Mouse (Mus musculus) stomach, embryonic 15.5 days (tissue): ENCODE results near the gene Paics. TPM values are rescaled to one million over a fixed set of nuclear protein-coding genes. Genes with fewer than 3 reads are reported as not detected.
"Not testable (repeated sequence)": the region's sequence is repeated elsewhere in the genome, so short reads cannot be mapped to it uniquely, and the experiment has no call there.

Source experiments
- ATAC-seq: fragments of 200-750 bp; cut with Nextera tagmentation; 2 replicates; pipeline ENCODE4 v1.8.0; 2017; ENCODE audit warnings: low read depth, moderate number of reproducible peaks, moderate TSS enrichment; ENCODE audit not compliant: insufficient read depth, low FRiP score
- H3K27ac ChIP-seq: fragments of 300-500 bp; sonication (generic); 2 replicates; pipeline ENCODE4 v1.5.1; 2015; ENCODE audit warnings: mild to moderate bottlenecking, inconsistent platforms
- H3K27me3 ChIP-seq: fragments of 300-500 bp; sonication (generic); replicated peaks from 2 replicates; pipeline ENCODE4 v1.6.1; 2015; ENCODE audit warnings: inconsistent platforms
- H3K36me3 ChIP-seq: fragments of 300-500 bp; sonication (generic); 2 replicates; pipeline ENCODE4 v1.6.1; 2015; ENCODE audit warnings: inconsistent platforms
- H3K4me1 ChIP-seq: fragments of 300-500 bp; sonication (generic); 2 replicates; pipeline ENCODE4 v1.6.1; 2015; ENCODE audit warnings: inconsistent platforms
- H3K4me2 ChIP-seq: fragments of 300-500 bp; sonication (generic); 2 replicates; pipeline ENCODE4 v1.6.1; 2015; ENCODE audit warnings: mild to moderate bottlenecking, inconsistent platforms
- H3K4me3 ChIP-seq: fragments of 300-500 bp; sonication (generic); replicated peaks from 2 replicates; pipeline ENCODE4 v1.5.1; 2015; ENCODE audit warnings: inconsistent platforms
- H3K9ac ChIP-seq: fragments of 300-500 bp; sonication (generic); 2 replicates; pipeline ENCODE4 v1.6.1; 2015; ENCODE audit warnings: inconsistent platforms
- H3K9me3 ChIP-seq: fragments of 300-500 bp; sonication (generic); 2 replicates; pipeline ENCODE4 v1.6.1; 2016; ENCODE audit warnings: inconsistent platforms
- WGBS: fragments of 180-500 bp; shearing (Covaris S2); methylation state at CpG from one replicate; pipeline ENCODE4 v1.1.7; 2015; 5-methylcytosine and 5-hydroxymethylcytosine counted together
- polyA plus RNA-seq: library from polyadenylated mRNA; unstranded; fragments of >200 nt; fragmentation: Nextera tagmentation; extraction: Ambion mirVana; gene quantifications from 2 replicates; pipeline ENCODE4 v1.2.1, GENCODE M21; 2015

Gene Paics
- 220 and 231 TPM in 2 replicates for polyA plus RNA-seq

- Histone ChIP-seq H3K27me3 (no peaks in the 10 kb centered on the region), H3K36me3 (peaks cover 9% of the 10 kb centered on the region; the same call in 1 of the 2 replicates), H3K27ac (peak within 1 kb of the TSS; percentile 88), H3K9me3 (no peaks in the 10 kb centered on the region), H3K4me2 (peak within 1 kb of the TSS; percentile 72), H3K4me3 (peak within 1 kb of the TSS; percentile 69), H3K4me1 (peaks cover 8% of the 10 kb centered on the region), H3K9ac (peak within 1 kb of the TSS; percentile 67)
- peak; percentile 95 for ATAC-seq
- whole genome bisulfite sequencing, result under 1% methylated on average over 80 of the region's 81 CpGs
Observed at GRCm38 (mm10) chr5:76951106-76952027, at the start of gene Paics, which contains the start of gene Ppat. Gene Paics, plus strand, starts transcription at chr5:76951307. Gene Ppat, minus strand, starts transcription at chr5:76951578.

- no peak overlapping the region for H3K4me3 ChIP-seq
- no peak overlapping the region for H3K4me2 ChIP-seq
- no peak for ATAC-seq
- 65% methylated on average over 4 of the region's 4 CpGs for WGBS
- H3K36me3 ChIP-seq, result no peaks in the 10 kb centered on the region
- H3K9me3 ChIP-seq, result no peaks in the 10 kb centered on the region
- H3K27ac ChIP-seq, result no peak overlapping the region
- H3K4me1 ChIP-seq, result no peaks in the 10 kb centered on the region
- no peaks in the 10 kb centered on the region for H3K27me3 ChIP-seq
- no peak overlapping the region for H3K9ac ChIP-seq
Observed at GRCm38 (mm10) chr5:76902131-76902530, 49.0 kb upstream of the Paics start.

GRCm38 (mm10) chr5:76904713-76905404, 46.2 kb upstream of the Paics start:
- 1% methylated on average over 19 of the region's 19 CpGs for WGBS
- Histone ChIP-seq H3K4me2 (peak overlapping the region; percentile 86), H3K9ac (peak overlapping the region; percentile 77), H3K4me1 (no peaks in the 10 kb centered on the region), H3K4me3 (peak overlapping the region; percentile 77), H3K27me3 (no peaks in the 10 kb centered on the region), H3K27ac (peak overlapping the region; percentile 93), H3K9me3 (no peaks in the 10 kb centered on the region), H3K36me3 (no peaks in the 10 kb centered on the region)
- ATAC-seq, result no peak; the same call in 1 of the 2 replicates

- Histone ChIP-seq H3K27ac (peak within 1 kb of the TSS; percentile 93), H3K9ac (peak within 1 kb of the TSS; percentile 77), H3K4me2 (peak within 1 kb of the TSS; percentile 86), H3K27me3 (no peaks in the 10 kb centered on the region), H3K4me1 (no peaks in the 10 kb centered on the region), H3K4me3 (peak within 1 kb of the TSS; percentile 77), H3K36me3 (no peaks in the 10 kb centered on the region), H3K9me3 (no peaks in the 10 kb centered on the region)
- WGBS, result under 1% methylated on average over 47 of the region's 47 CpGs
- peak; percentile 96 for ATAC-seq
Observed at GRCm38 (mm10) chr5:76905405-76906154, 45.5 kb upstream of the Paics start, which contains the start of gene Aasdh. Gene Aasdh, minus strand, starts transcription at chr5:76905514.

GRCm38 (mm10) chr5:76906155-76906499, 45.0 kb upstream of the Paics start:
- no peak overlapping the region for H3K9ac ChIP-seq
- H3K9me3 ChIP-seq, result no peaks in the 10 kb centered on the region
- peak overlapping the region; percentile 86 for H3K4me2 ChIP-seq
- H3K36me3 ChIP-seq, result no peaks in the 10 kb centered on the region
- WGBS, result 29% methylated on average over 3 of the region's 3 CpGs
- peak overlapping the region; percentile 77 for H3K4me3 ChIP-seq
- no peak for ATAC-seq
- H3K4me1 ChIP-seq, result no peaks in the 10 kb centered on the region
- peak overlapping the region; percentile 93 for H3K27ac ChIP-seq
- no peaks in the 10 kb centered on the region for H3K27me3 ChIP-seq

- no peak overlapping the region for H3K27ac ChIP-seq
- no peak overlapping the region for H3K4me3 ChIP-seq
- no peak for ATAC-seq
- whole genome bisulfite sequencing, result 71% methylated on average over 3 of the region's 3 CpGs
- 0 out of 2 replicates have a peak, but pooled peaks cover 6% of the 10 kb centered on the region for H3K36me3 ChIP-seq
- no peaks in the 10 kb centered on the region for H3K9me3 ChIP-seq
- H3K4me1 ChIP-seq, result no peaks in the 10 kb centered on the region
- no peak overlapping the region for H3K4me2 ChIP-seq
- no peaks in the 10 kb centered on the region for H3K27me3 ChIP-seq
- H3K9ac ChIP-seq, result no peak overlapping the region
Observed at GRCm38 (mm10) chr5:76910807-76911206, 40.3 kb upstream of the Paics start.

- 89% methylated on average over 5 of the region's 5 CpGs for WGBS
- H3K27ac ChIP-seq, result not testable (repeated sequence)
Observed at GRCm38 (mm10) chr5:76912522-76912921, 38.6 kb upstream of the Paics start.

GRCm38 (mm10) chr5:76922833-76923232, 28.3 kb upstream of the Paics start:
- no peak overlapping the region for H3K4me3 ChIP-seq
- no peak overlapping the region for H3K9ac ChIP-seq
- no peaks in the 10 kb centered on the region for H3K9me3 ChIP-seq
- H3K36me3 ChIP-seq, result peaks cover 46% of the 10 kb centered on the region
- WGBS, result 85% methylated on average over 4 of the region's 4 CpGs
- no peak overlapping the region for H3K4me2 ChIP-seq
- no peak for ATAC-seq
- H3K27me3 ChIP-seq, result no peaks in the 10 kb centered on the region
- H3K4me1 ChIP-seq, result no peaks in the 10 kb centered on the region
- no peak overlapping the region for H3K27ac ChIP-seq

More at GRCm38 (mm10) chr5:76912522-76912921, 38.6 kb upstream of the Paics start:
- H3K4me3 ChIP-seq, H3K4me2 ChIP-seq, H3K36me3 ChIP-seq, ATAC-seq, H3K9me3 ChIP-seq, H3K9ac ChIP-seq, H3K4me1 ChIP-seq, H3K27me3 ChIP-seq: not testable (repeated sequence)

- H3K27me3 ChIP-seq, result no peaks in the 10 kb centered on the region
- no peak overlapping the region for H3K4me2 ChIP-seq
- peaks cover 40% of the 10 kb centered on the region for H3K36me3 ChIP-seq
- no peak overlapping the region for H3K4me3 ChIP-seq
- no peak overlapping the region for H3K9ac ChIP-seq
- no peaks in the 10 kb centered on the region for H3K9me3 ChIP-seq
- no peak for ATAC-seq
- 84% methylated on average over 13 of the region's 13 CpGs for WGBS
- H3K27ac ChIP-seq, result no peak overlapping the region
- H3K4me1 ChIP-seq, result no peaks in the 10 kb centered on the region
Observed at GRCm38 (mm10) chr5:76923428-76923827, 27.7 kb upstream of the Paics start.

GRCm38 (mm10) chr5:76924296-76924695, 26.8 kb upstream of the Paics start:
- Histone ChIP-seq H3K9ac (no peak overlapping the region), H3K9me3 (no peaks in the 10 kb centered on the region), H3K4me2 (no peak overlapping the region), H3K4me1 (no peaks in the 10 kb centered on the region), H3K27me3 (no peaks in the 10 kb centered on the region), H3K36me3 (peaks cover 37% of the 10 kb centered on the region), H3K27ac (no peak overlapping the region), H3K4me3 (no peak overlapping the region)
- ATAC-seq, result no peak
- WGBS, result 81% methylated on average over 1 of the region's 1 CpGs

- no peaks in the 10 kb centered on the region for H3K9me3 ChIP-seq
- no peak overlapping the region for H3K4me3 ChIP-seq
- no peak overlapping the region for H3K9ac ChIP-seq
- peak overlapping the region; percentile 35; the same call in 1 of the 2 replicates for H3K27ac ChIP-seq
- no peaks in the 10 kb centered on the region for H3K27me3 ChIP-seq
- H3K36me3 ChIP-seq, result peaks cover 20% of the 10 kb centered on the region
- H3K4me2 ChIP-seq, result peak overlapping the region; percentile 13; the same call in 1 of the 2 replicates
- H3K4me1 ChIP-seq, result peaks cover 4% of the 10 kb centered on the region; the same call in 1 of the 2 replicates
- 73% methylated on average over 16 of the region's 16 CpGs for WGBS
- peak; percentile 50; the same call in 1 of the 2 replicates for ATAC-seq
Observed at GRCm38 (mm10) chr5:76928124-76928832, 22.8 kb upstream of the Paics start.
